Mouse (Mus musculus) olfactory bulb, adult 2 months (tissue): ENCODE results near the gene Crtac1. TPM values are rescaled to one million over a fixed set of nuclear protein-coding genes. Genes with fewer than 3 reads are reported as not detected.

Experiments
- H3K27ac ChIP-seq: fragments of 200-500 bp; 2 replicates; pipeline ENCODE4 v1.5.1; 2012; ENCODE audit warnings: low read depth, low read length; ENCODE audit not compliant: insufficient read depth
- H3K4me1 ChIP-seq: fragments of 200-500 bp; 2 replicates; pipeline ENCODE4 v1.6.1; 2012; ENCODE audit warnings: low read length; ENCODE audit not compliant: control insufficient read depth, insufficient read depth
- H3K4me3 ChIP-seq: fragments of 200-500 bp; 2 replicates; pipeline ENCODE4 v1.5.1; 2012; ENCODE audit warnings: mild to moderate bottlenecking, low read depth, low read length, moderate library complexity; ENCODE audit not compliant: insufficient read depth
- CTCF ChIP-seq: fragments of 200-500 bp; IDR thresholded peaks from 2 replicates; pipeline ENCODE4 v1.5.1; 2012; ENCODE audit warnings: low read depth, mild to moderate bottlenecking, low read length, moderate library complexity; ENCODE audit not compliant: insufficient read depth
- POLR2A ChIP-seq: fragments of 200-500 bp; IDR thresholded peaks from 2 replicates; pipeline ENCODE4 v1.6.1; 2012; ENCODE audit warnings: mild to moderate bottlenecking, low read depth, low read length, moderate library complexity; ENCODE audit not compliant: insufficient read depth
- WGBS: fragments of 180-500 bp; shearing (Covaris S2); methylation state at CpG from one replicate; pipeline ENCODE4 v1.1.7; 2018; 5-methylcytosine and 5-hydroxymethylcytosine counted together
- polyA plus RNA-seq: library from polyadenylated mRNA; stranded (reverse); fragments of >200 nt; gene quantifications from 2 replicates; pipeline ENCODE4 v1.2.4, GENCODE M21; 2012; ENCODE audit warnings: low replicate concordance; ENCODE audit not compliant: missing spikeins, insufficient read depth, insufficient read length

The Crtac1 gene
- polyA plus RNA-seq, 1 experiment: not detected

GRCm38 (mm10) chr19:42432761-42433160, 1.2 kb upstream of the Crtac1 start:
- 57% methylated on average over 8 of the region's 8 CpGs for WGBS
- Histone ChIP-seq H3K4me3 (peak overlapping the region; percentile 63), H3K27ac (no peak overlapping the region), H3K4me1 (peaks cover 22% of the 10 kb centered on the region)
- TF ChIP-seq POLR2A (no peak), CTCF (no peak)

DNA sequence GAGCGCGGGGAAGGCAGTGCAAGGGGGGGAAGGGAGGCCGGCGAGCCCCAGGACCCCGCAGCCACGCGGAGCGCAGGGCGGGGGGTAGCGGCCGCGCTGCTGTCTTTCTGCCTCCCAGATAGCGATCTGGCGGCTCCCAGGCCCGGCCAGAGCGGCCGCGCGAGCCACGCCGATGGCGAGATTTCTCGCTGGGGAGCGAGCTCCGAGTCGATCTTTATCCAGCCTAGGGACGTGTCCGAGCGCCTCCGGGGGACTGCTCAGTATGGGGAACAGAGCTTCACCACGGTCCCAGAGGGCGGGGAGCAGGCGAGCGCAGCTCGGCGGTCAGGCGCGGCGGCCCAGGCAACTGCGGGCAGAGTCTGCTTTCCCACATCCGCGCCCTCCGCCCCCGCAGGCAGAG, 608 bp upstream of the Crtac1 start:
- peak overlapping the region; percentile 66 for H3K27ac ChIP-seq
- TF ChIP-seq CTCF (no peak), POLR2A (no peak)
- peak overlapping the region; percentile 63 for H3K4me3 ChIP-seq
- WGBS: under 1% methylated on average over 42 of the region's 44 CpGs
- peaks cover 27% of the 10 kb centered on the region for H3K4me1 ChIP-seq

- TF ChIP-seq CTCF (no peak), POLR2A (no peak)
- Histone ChIP-seq H3K4me1 (peaks cover 34% of the 10 kb centered on the region), H3K27ac (peak overlapping the region; percentile 34), H3K4me3 (peak overlapping the region; percentile 63)
- WGBS: 3% methylated on average over 19 of the region's 19 CpGs
Observed at GRCm38 (mm10) chr19:42430981-42431380, 602 bp downstream of the Crtac1 start.

DNA sequence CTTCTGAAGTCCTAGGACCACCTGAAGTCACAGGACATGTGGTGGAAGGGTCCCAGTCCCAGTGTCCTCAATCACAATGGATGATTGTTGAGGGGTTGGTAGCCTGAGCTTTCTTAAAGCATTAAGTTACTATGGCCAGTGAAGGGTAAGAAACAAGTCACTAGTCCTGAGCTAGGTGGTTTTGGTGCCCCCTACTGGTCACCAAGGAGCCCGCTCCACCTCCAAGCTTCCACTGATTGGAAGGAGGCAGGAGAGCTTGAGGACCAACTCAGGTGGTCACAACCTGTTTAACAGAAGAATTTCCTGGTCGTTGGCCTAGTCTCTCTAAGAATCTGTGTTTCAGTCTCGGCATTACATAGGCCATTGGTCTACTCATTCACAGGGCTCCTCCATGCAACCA, 2.2 kb downstream of the Crtac1 start:
- Histone ChIP-seq H3K4me1 (peaks cover 47% of the 10 kb centered on the region), H3K27ac (no peak overlapping the region), H3K4me3 (no peak overlapping the region)
- 25% methylated on average over 3 of the region's 3 CpGs for WGBS
- no peak for TF ChIP-seq POLR2A
- peak; percentile 68; the same call in 1 of the 2 replicates for TF ChIP-seq CTCF

DNA sequence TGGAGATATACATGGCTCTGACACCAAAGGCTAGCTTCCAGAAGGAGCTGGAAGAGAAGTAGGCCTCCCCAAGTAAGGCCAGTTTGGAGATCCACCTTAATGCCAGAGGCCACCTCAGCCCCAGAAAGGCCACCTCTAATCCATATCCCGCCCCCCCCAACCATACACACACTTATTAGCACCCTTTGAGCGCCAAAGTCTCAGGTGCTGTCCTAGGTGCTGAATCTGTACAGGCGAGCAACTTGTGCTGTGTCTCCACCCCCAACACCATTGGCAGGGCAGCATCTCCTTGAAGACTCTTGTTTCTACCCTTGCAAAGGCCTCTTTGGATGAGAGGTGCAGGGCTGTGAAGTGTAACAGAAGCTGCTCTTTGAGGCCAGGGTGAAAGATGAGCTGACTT, 6.4 kb downstream of the Crtac1 start:
- H3K4me3 ChIP-seq: no peak overlapping the region
- H3K4me1 ChIP-seq: peaks cover 49% of the 10 kb centered on the region
- 52% methylated on average over 3 of the region's 3 CpGs for WGBS
- TF ChIP-seq CTCF: no peak
- TF ChIP-seq POLR2A: no peak
- H3K27ac ChIP-seq: no peak overlapping the region

DNA sequence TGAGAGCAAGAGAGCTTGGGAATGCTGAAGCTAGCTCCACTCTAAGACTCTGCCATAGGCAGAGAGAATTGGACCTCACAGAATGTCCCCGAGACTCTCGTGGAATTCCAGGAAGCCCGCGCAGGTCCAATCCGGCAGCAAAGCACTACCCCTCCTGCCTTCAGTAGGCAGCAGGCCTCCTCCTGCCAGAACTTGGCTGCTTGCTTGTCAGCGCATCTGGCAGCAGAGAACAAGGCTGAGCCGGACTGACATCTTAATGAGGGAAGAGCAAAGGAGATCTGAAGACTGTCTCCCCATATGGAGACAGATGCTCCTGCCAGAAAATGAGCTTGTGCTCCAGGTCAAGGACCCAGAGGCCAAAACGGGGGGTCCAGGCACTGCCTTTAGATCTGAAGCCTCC, 16.5 kb downstream of the Crtac1 start:
- Histone ChIP-seq H3K27ac (no peak overlapping the region), H3K4me3 (no peak overlapping the region), H3K4me1 (peaks cover 22% of the 10 kb centered on the region)
- WGBS: 55% methylated on average over 8 of the region's 8 CpGs
- TF ChIP-seq POLR2A (no peak), CTCF (no peak)

- H3K4me3 ChIP-seq: no peak overlapping the region
- WGBS: 71% methylated on average over 5 of the region's 5 CpGs
- TF ChIP-seq POLR2A (no peak), CTCF (no peak)
- no peak overlapping the region for H3K27ac ChIP-seq
- H3K4me1 ChIP-seq: peaks cover 36% of the 10 kb centered on the region
Observed at GRCm38 (mm10) chr19:42409856-42410255, 21.7 kb downstream of the Crtac1 start.

- H3K27ac ChIP-seq: 0 out of 2 replicates have a peak overlapping the region, but pooled peaks have one; percentile 3
- TF ChIP-seq CTCF (no peak), POLR2A (no peak)
- WGBS: 29% methylated on average over 19 of the region's 19 CpGs
- H3K4me1 ChIP-seq: peaks cover 40% of the 10 kb centered on the region
- no peak overlapping the region for H3K4me3 ChIP-seq
Observed at GRCm38 (mm10) chr19:42409226-42409625, 22.4 kb downstream of the Crtac1 start.

GRCm38 (mm10) chr19:42404364-42404763, 27.2 kb downstream of the Crtac1 start:
- TF ChIP-seq POLR2A (no peak), CTCF (no peak)
- Histone ChIP-seq H3K4me3 (no peak overlapping the region), H3K27ac (no peak overlapping the region), H3K4me1 (peaks cover 23% of the 10 kb centered on the region)
- WGBS: 84% methylated on average over 15 of the region's 15 CpGs

- no peak overlapping the region for H3K27ac ChIP-seq
- no peak overlapping the region for H3K4me3 ChIP-seq
- WGBS: 49% methylated on average over 3 of the region's 3 CpGs
- peaks cover 7% of the 10 kb centered on the region for H3K4me1 ChIP-seq
- no peak for TF ChIP-seq CTCF
- TF ChIP-seq POLR2A: no peak
Observed at GRCm38 (mm10) chr19:42399974-42400373, 31.6 kb downstream of the Crtac1 start.
